Mouse (Mus musculus): ENCODE measurements around the gene Gm49337. TPM values are rescaled to one million over a fixed set of nuclear protein-coding genes. Genes with fewer than 3 reads are reported as not detected.
A peak's percentile ranks its signal among the peaks of the same experiment; 100 is the strongest.

The Gm49337 gene
- total RNA-seq (2014; rRNA removed) (not detected in 2 replicates), polyA plus RNA-seq (2015; fragmentation: Nextera tagmentation; extraction: Ambion mirVana) (not detected in 2 replicates)

- peaks cover 21% of the 10 kb centered on the region for H3K4me1 ChIP-seq (ENCODE audit: insufficient read depth, low read length)
- no peaks in the 10 kb centered on the region for H3K9me3 ChIP-seq (ENCODE audit: low read length)
- no peak within 1 kb of the TSS for H3K4me3 ChIP-seq (ENCODE audit: low read length)
- DNase-seq (ENCODE audit: low spot score) (no peak), ATAC-seq (no peak)
- WGBS = 77% methylated on average over 6 of the region's 6 CpGs
- TF ChIP-seq CTCF (IDR thresholded peaks at IDR 0.05; ENCODE audit: low read depth) = no peak
- H3K27ac ChIP-seq = 0 out of 2 replicates have a peak within 1 kb of the TSS, but pooled peaks have one; percentile 89
- no peak within 1 kb of the TSS for H3K9ac ChIP-seq (replicated peaks; ENCODE audit: low read length)
- no peak within 1 kb of the TSS for H3K4me2 ChIP-seq (ENCODE audit: low read depth, low read length)
- no peaks in the 10 kb centered on the region for H3K36me3 ChIP-seq (ENCODE audit: insufficient read depth, low read length)
- no peaks in the 10 kb centered on the region for H3K27me3 ChIP-seq (ENCODE audit: insufficient read depth, low read length)
Measured at GRCm38 (mm10) chr4:116173072-116173471, at the start of gene Gm49337, which contains the start of gene 1700042G07Rik. Gene Gm49337 (plus strand): TSS chr4:116173384. Gene 1700042G07Rik (plus strand): TSS chr4:116173372.

- peak; percentile 66 for TF ChIP-seq CTCF (IDR thresholded peaks at IDR 0.05; ENCODE audit: low read depth)
- Histone ChIP-seq H3K9me3 (ENCODE audit: low read length) (no peaks in the 10 kb centered on the region), H3K9ac (replicated peaks; ENCODE audit: low read length) (peak within 1 kb of the TSS; percentile 51), H3K4me1 (ENCODE audit: insufficient read depth, low read length) (0 out of 2 replicates have a peak, but pooled peaks cover 6% of the 10 kb centered on the region), H3K27me3 (ENCODE audit: insufficient read depth, low read length) (no peaks in the 10 kb centered on the region), H3K4me2 (ENCODE audit: low read depth, low read length) (peak within 1 kb of the TSS; percentile 72), H3K36me3 (ENCODE audit: insufficient read depth, low read length) (no peaks in the 10 kb centered on the region), H3K27ac (peak within 1 kb of the TSS; percentile 41; the same call in 1 of the 2 replicates), H3K4me3 (ENCODE audit: low read length) (peak within 1 kb of the TSS; percentile 50)
- ATAC-seq (peak; percentile 98), DNase-seq (ENCODE audit: low spot score) (peak; percentile 97)
- WGBS = 4% methylated on average over 24 of the region's 24 CpGs
Measured at GRCm38 (mm10) chr4:116123602-116124519, 49.3 kb upstream of the Gm49337 start, which contains the start of the genes Rad54l and Pomgnt1. Gene Rad54l (minus strand): TSS chr4:116123690. Gene Pomgnt1 (plus strand): TSS chr4:116123840.

- WGBS = 97% methylated on average over 4 of the region's 4 CpGs
- Histone ChIP-seq H3K27me3 (ENCODE audit: insufficient read depth, low read length) (no peaks in the 10 kb centered on the region), H3K27ac (no peak overlapping the region), H3K4me3 (ENCODE audit: low read length) (no peak overlapping the region), H3K4me2 (ENCODE audit: low read depth, low read length) (no peak overlapping the region), H3K36me3 (ENCODE audit: insufficient read depth, low read length) (no peaks in the 10 kb centered on the region), H3K9ac (replicated peaks; ENCODE audit: low read length) (no peak overlapping the region), H3K9me3 (ENCODE audit: low read length) (no peaks in the 10 kb centered on the region), H3K4me1 (ENCODE audit: insufficient read depth, low read length) (0 out of 2 replicates have a peak, but pooled peaks cover 6% of the 10 kb centered on the region)
- ATAC-seq (no peak), DNase-seq (ENCODE audit: low spot score) (no peak)
- no peak for TF ChIP-seq CTCF (IDR thresholded peaks at IDR 0.05; ENCODE audit: low read depth)
Measured at GRCm38 (mm10) chr4:116125803-116126386, 47.3 kb upstream of the Gm49337 start.

- Histone ChIP-seq H3K36me3 (ENCODE audit: insufficient read depth, low read length) (no peaks in the 10 kb centered on the region), H3K9ac (replicated peaks; ENCODE audit: low read length) (no peak overlapping the region), H3K4me1 (ENCODE audit: insufficient read depth, low read length) (0 out of 2 replicates have a peak, but pooled peaks cover 4% of the 10 kb centered on the region), H3K4me2 (ENCODE audit: low read depth, low read length) (no peak overlapping the region), H3K27me3 (ENCODE audit: insufficient read depth, low read length) (no peaks in the 10 kb centered on the region), H3K4me3 (ENCODE audit: low read length) (no peak overlapping the region), H3K9me3 (ENCODE audit: low read length) (no peaks in the 10 kb centered on the region), H3K27ac (no peak overlapping the region)
- WGBS = 45% methylated on average over 6 of the region's 6 CpGs
- no peak for DNase-seq (ENCODE audit: low spot score)
- no peak for ATAC-seq
- no peak for TF ChIP-seq CTCF (IDR thresholded peaks at IDR 0.05; ENCODE audit: low read depth)
Measured at GRCm38 (mm10) chr4:116127956-116128355, 45.2 kb upstream of the Gm49337 start.

GRCm38 (mm10) chr4:116133126-116133525 is 40.1 kb upstream of the Gm49337 start:
- Histone ChIP-seq H3K4me3 (ENCODE audit: low read length) (no peak overlapping the region), H3K4me2 (ENCODE audit: low read depth, low read length) (no peak overlapping the region), H3K4me1 (ENCODE audit: insufficient read depth, low read length) (no peaks in the 10 kb centered on the region), H3K27me3 (ENCODE audit: insufficient read depth, low read length) (no peaks in the 10 kb centered on the region), H3K9me3 (ENCODE audit: low read length) (no peaks in the 10 kb centered on the region), H3K36me3 (ENCODE audit: insufficient read depth, low read length) (no peaks in the 10 kb centered on the region), H3K27ac (no peak overlapping the region), H3K9ac (replicated peaks; ENCODE audit: low read length) (no peak overlapping the region)
- 85% methylated on average over 4 of the region's 4 CpGs for WGBS
- DNase-seq (ENCODE audit: low spot score) (no peak), ATAC-seq (no peak)
- no peak for TF ChIP-seq CTCF (IDR thresholded peaks at IDR 0.05; ENCODE audit: low read depth)

- Histone ChIP-seq H3K36me3 (ENCODE audit: insufficient read depth, low read length) (no peaks in the 10 kb centered on the region), H3K4me2 (ENCODE audit: low read depth, low read length) (no peak overlapping the region), H3K27me3 (ENCODE audit: insufficient read depth, low read length) (no peaks in the 10 kb centered on the region), H3K9me3 (ENCODE audit: low read length) (no peaks in the 10 kb centered on the region), H3K27ac (no peak overlapping the region), H3K9ac (replicated peaks; ENCODE audit: low read length) (no peak overlapping the region), H3K4me3 (ENCODE audit: low read length) (no peak overlapping the region), H3K4me1 (ENCODE audit: insufficient read depth, low read length) (no peaks in the 10 kb centered on the region)
- DNase-seq (ENCODE audit: low spot score) (peak; percentile 87), ATAC-seq (peak; percentile 40; the same call in 1 of the 2 replicates)
- WGBS = 28% methylated on average over 2 of the region's 2 CpGs
- peak; percentile 93 for TF ChIP-seq CTCF (IDR thresholded peaks at IDR 0.05; ENCODE audit: low read depth)
Measured at GRCm38 (mm10) chr4:116134990-116135389, 38.2 kb upstream of the Gm49337 start.
